Mouse (Mus musculus) megakaryocyte, embryonic 14.5 days (primary cell): ENCODE results near the gene Smurf2.

Experiments used
- FLI1 ChIP-seq: IDR thresholded peaks from 2 replicates; pipeline ENCODE4 v1.6.1; 2012; ENCODE audit warnings: low read length, inconsistent platforms, mixed read lengths
- GATA1 ChIP-seq: IDR thresholded peaks from 3 replicates; pipeline ENCODE4 v1.6.1; 2012; ENCODE audit warnings: mixed read lengths, low read length, inconsistent platforms, borderline replicate concordance

- no peak for TF ChIP-seq FLI1
- TF ChIP-seq GATA1, result no peak
These were observed 103.4 kb downstream of the Smurf2 start for GRCm38 (mm10) chr11:106817156-106817555.
